Mouse (Mus musculus) 416B (cell line): ENCODE results near the gene Masp1.

Source experiments
- DNase-seq: peaks from one replicate; pipeline ENCODE4 v3.0.0; 2011; ENCODE audit warnings: low read depth

The Masp1 gene

GRCm38 (mm10) chr16:23520235-23520871 is at the start of gene Masp1, which contains the start of gene Rtp4:
Masp1 (minus strand) TSS chr16:23520815.
Rtp4 (plus strand) TSS chr16:23520291.
- no peak for DNase-seq

- no peak for DNase-seq
These were observed 47.8 kb upstream of the Masp1 start for GRCm38 (mm10) chr16:23568369-23568958.

- DNase-seq: no peak
These were observed 37.1 kb upstream of the Masp1 start for GRCm38 (mm10) chr16:23557669-23558068.

GRCm38 (mm10) chr16:23557195-23557594 is 36.6 kb upstream of the Masp1 start:
- peak; percentile 66 for DNase-seq

GRCm38 (mm10) chr16:23554673-23555072 is 34.1 kb upstream of the Masp1 start:
- no peak for DNase-seq

GRCm38 (mm10) chr16:23550981-23551582 is 30.5 kb upstream of the Masp1 start:
- no peak for DNase-seq

- DNase-seq: peak; percentile 60
These were observed 29.8 kb upstream of the Masp1 start for GRCm38 (mm10) chr16:23550346-23550980.

- DNase-seq: no peak
These were observed 27.2 kb upstream of the Masp1 start for GRCm38 (mm10) chr16:23547783-23548182.

GRCm38 (mm10) chr16:23544361-23544760 is 23.7 kb upstream of the Masp1 start:
- no peak for DNase-seq

- DNase-seq: no peak
These were observed 22.3 kb upstream of the Masp1 start for GRCm38 (mm10) chr16:23542866-23543265.

- no peak for DNase-seq
These were observed 20.4 kb upstream of the Masp1 start for GRCm38 (mm10) chr16:23541046-23541445.

GRCm38 (mm10) chr16:23533707-23534106 is 13.1 kb upstream of the Masp1 start:
- DNase-seq: no peak

GRCm38 (mm10) chr16:23529186-23529585 is 8.6 kb upstream of the Masp1 start:
- DNase-seq: no peak

- DNase-seq: no peak
These were observed 1.5 kb upstream of the Masp1 start for GRCm38 (mm10) chr16:23522081-23522480.

GRCm38 (mm10) chr16:23521092-23521491 is 477 bp upstream of the Masp1 start:
- no peak for DNase-seq

GRCm38 (mm10) chr16:23519771-23520170 is 844 bp downstream of the Masp1 start:
- DNase-seq: no peak

- peak; percentile 1 for DNase-seq
These were observed 1.8 kb downstream of the Masp1 start for GRCm38 (mm10) chr16:23518567-23519369.

- DNase-seq: no peak
These were observed 2.7 kb downstream of the Masp1 start for GRCm38 (mm10) chr16:23517754-23518566.

GRCm38 (mm10) chr16:23517230-23517629 is 3.4 kb downstream of the Masp1 start:
- DNase-seq: no peak

GRCm38 (mm10) chr16:23516606-23517005 is 4.0 kb downstream of the Masp1 start:
- no peak for DNase-seq

GRCm38 (mm10) chr16:23515766-23516165 is 4.8 kb downstream of the Masp1 start:
- DNase-seq: no peak
